Mouse (Mus musculus) liver, embryonic 14.5 days (tissue): Measurements from ENCODE around the gene Bbof1.

ENCODE experiments used
- CTCF ChIP-seq: IDR thresholded peaks from 2 replicates; pipeline ENCODE4 v1.5.1; 2016; ENCODE audit warnings: antibody characterized with exemption, low read depth, control low read depth
- EP300 ChIP-seq: IDR thresholded peaks from 2 replicates; pipeline ENCODE4 v1.6.1; 2016; ENCODE audit warnings: antibody characterized with exemption, low read depth

GRCm38 (mm10) chr12:84385408-84385807, 23.5 kb upstream of the Bbof1 start:
- TF ChIP-seq CTCF = no peak
- no peak for TF ChIP-seq EP300
